Mouse (Mus musculus) adrenal gland, adult 10 weeks (tissue): Measurements from ENCODE around the gene Timm9. TPM values are rescaled to one million over a fixed set of nuclear protein-coding genes. Genes with fewer than 3 reads are reported as not detected.

Source experiments
- polyA plus RNA-seq: library from polyadenylated mRNA; stranded (reverse); fragments of 350-450 nt; fragmentation: Illumina TruSeq; extraction: RNeasy Lipid Tissue Mini Kit (QIAGEN cat#74804); gene quantifications from one replicate; pipeline ENCODE4 v1.2.3, GENCODE M21; 2014; ENCODE audit warnings: low read depth, low replicate concordance

The Timm9 gene
- polyA plus RNA-seq: 99.3 TPM

DNA sequence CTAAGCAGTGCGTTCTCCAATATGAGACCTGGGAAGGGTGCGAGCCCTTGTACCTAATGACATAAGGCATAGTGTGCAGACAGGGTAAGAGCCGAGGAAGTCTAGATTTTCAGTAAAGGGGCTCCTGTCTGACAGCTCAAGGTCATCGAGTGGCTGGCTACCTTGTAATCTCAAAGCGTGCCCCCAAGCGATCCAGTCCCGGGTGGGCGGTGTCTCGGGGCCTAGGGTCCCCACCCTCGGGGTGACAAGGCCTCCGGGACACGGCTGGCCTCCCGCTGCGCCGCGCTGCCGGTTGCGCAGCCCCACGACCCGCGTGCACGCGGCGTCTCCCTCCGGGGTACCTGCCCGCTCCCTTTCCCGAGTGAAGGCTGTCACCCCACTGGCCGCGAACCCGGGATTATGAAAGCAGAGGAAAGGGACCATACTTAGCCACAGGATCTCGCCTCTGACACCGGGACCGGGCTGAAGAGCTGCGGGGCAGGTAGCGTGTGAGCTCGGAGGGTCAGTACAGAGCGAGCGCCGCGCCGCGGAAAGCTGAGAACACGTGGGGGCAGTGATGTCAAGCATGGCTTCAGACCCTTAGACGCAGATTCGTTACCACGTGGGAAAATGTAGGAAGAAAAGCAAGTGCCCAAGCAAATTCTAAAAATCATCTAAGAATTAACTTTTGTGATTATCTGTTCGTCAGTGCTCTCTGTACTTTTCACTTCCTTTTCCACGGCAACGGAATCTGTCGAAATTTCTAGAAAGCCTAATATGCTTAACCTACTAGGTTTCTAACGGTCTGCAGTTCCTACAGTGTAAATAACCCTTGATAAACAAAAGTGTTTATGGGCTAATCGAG is at the start of gene Timm9, which contains the start of gene 2700049A03Rik:
Timm9 (minus strand) TSS at position 555 of the 844 bp plus-strand sequence.
2700049A03Rik (plus strand) TSS at position 719 of the 844 bp plus-strand sequence.

DNA sequence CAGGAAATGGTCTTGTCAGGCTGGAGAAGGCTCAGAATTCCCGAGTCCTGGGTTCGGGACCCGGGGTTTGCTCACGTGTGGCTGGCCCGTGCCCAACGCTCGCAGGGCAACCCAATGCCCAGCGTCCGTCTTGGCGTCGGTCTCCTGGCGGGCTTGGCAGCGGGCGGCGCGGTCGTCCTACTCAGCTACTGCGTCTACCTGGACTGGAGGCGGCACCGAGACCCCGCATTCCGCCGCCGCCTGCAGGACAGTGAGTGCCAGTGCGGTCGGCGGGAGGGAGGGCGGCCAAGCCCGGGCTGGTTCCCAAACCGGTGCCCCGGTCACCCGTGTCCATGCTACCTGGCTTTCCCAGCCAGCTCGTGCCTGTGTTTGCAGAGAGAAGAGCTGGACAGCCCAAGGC is 25.2 kb downstream of the Timm9 start, which contains the start of gene Tomm20l:
Tomm20l (plus strand) TSS at position 98 of the 400 bp plus-strand sequence.

Other genes starting within 250 kb of the Timm9 start
- 284 TPM for gene Actr10, start 198.8 kb downstream of the Timm9 start, polyA plus RNA-seq
- 1,228 TPM for gene Psma3, start 162.1 kb downstream of the Timm9 start, polyA plus RNA-seq
- 38.5 TPM for gene Arid4a, start 120.7 kb downstream of the Timm9 start, polyA plus RNA-seq
- 1.5 TPM for gene Tomm20l, start 25.3 kb downstream of the Timm9 start, polyA plus RNA-seq
- gene 2700049A03Rik, start 164 bp upstream of the Timm9 start, polyA plus RNA-seq: 18.7 TPM
- 14.0 TPM for gene Dact1, start 173.2 kb upstream of the Timm9 start, polyA plus RNA-seq